In the genomic region with DNA sequence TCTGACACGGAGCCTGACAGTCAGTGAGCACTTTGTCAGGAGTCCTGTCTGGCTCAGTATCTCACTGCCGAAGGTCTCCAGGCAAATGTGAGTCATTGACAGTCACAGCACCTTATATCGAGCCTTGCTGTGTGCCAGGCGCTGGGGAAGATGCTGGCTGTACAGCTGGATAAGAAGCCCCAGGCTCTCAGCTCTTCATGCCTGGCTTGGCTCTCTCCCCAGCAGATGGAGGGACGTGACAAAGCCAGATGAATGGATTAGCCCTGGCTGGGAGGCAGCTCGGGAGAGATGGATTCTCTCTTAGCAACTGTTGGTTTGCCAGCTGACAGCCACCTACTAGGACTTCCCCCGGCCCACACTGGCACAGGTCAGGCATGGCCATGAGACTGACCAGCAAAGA, we compare ENCODE assay signal across 11 mouse cellular contexts.
A peak's percentile ranks its signal among the peaks of the same experiment; 100 is the strongest.
DNase-seq lines count a peak whose midpoint lies in the region; ATAC-seq lines count a peak whose summit lies in the region.
"Had no signal": no experiment of that assay in that cellular context is flagged by ENCODE, and none has a peak within 500 bp of the region (broad histone marks: within the 10 kb centered on the region; RNA-seq: fewer than 3 reads in every experiment).

No protein-coding gene starts in this region.

- H3K9me3 ChIP-seq in hindbrain, embryonic 16.5 days (ENCODE audit: control insufficient read depth, low read length), result no peaks in the 10 kb centered on the region
- H3K9me3 ChIP-seq in midbrain, embryonic 15.5 days, result no peaks in the 10 kb centered on the region
- H3K9me3 ChIP-seq: liver, embryonic 15.5 days had no signal

- H3K27me3 ChIP-seq in hindbrain, embryonic 16.5 days (replicated peaks; ENCODE audit: control insufficient read depth, insufficient read depth, low read length), result no peaks in the 10 kb centered on the region
- H3K27me3 ChIP-seq in midbrain, embryonic 15.5 days (replicated peaks), result no peaks in the 10 kb centered on the region

- H3K4me1 ChIP-seq in hindbrain, embryonic 16.5 days (ENCODE audit: control insufficient read depth, insufficient read depth, low read depth, low read length), result peaks cover 31% of the 10 kb centered on the region
- H3K4me1 ChIP-seq in midbrain, embryonic 15.5 days, result peaks cover 31% of the 10 kb centered on the region
- H3K4me1 ChIP-seq: liver, embryonic 15.5 days had no signal

- H3K27ac ChIP-seq in hindbrain, embryonic 16.5 days (ENCODE audit: low read depth, low read length), result peak overlapping the region; percentile 59
- H3K27ac ChIP-seq in midbrain, embryonic 15.5 days, result peak overlapping the region; percentile 55
- H3K27ac ChIP-seq: liver, embryonic 15.5 days had no signal

- H3K36me3 ChIP-seq in hindbrain, embryonic 16.5 days (ENCODE audit: control insufficient read depth, insufficient read depth, low read length), result no peaks in the 10 kb centered on the region
- no peaks in the 10 kb centered on the region for H3K36me3 ChIP-seq in midbrain, embryonic 15.5 days (replicated peaks)
- H3K36me3 ChIP-seq: liver, embryonic 15.5 days had no signal

- no peak overlapping the region for H3K4me3 ChIP-seq in hindbrain, embryonic 16.5 days (ENCODE audit: low read length)
- no peak overlapping the region for H3K4me3 ChIP-seq in midbrain, embryonic 15.5 days
- H3K4me3 ChIP-seq: liver, embryonic 15.5 days had no signal

- WGBS in hindbrain, embryonic 16.5 days, result 14% methylated on average over 7 of the region's 7 CpGs
- WGBS in midbrain, embryonic 15.5 days, result 25% methylated on average over 7 of the region's 7 CpGs

- ATAC-seq in hindbrain, embryonic 16.5 days, result peak; percentile 46
- peak; percentile 25; the same call in 1 of the 2 replicates for ATAC-seq in midbrain, embryonic 15.5 days (replicated peaks)
- ATAC-seq in inflammation-experienced regulatory T-cells, adult 6 months, result no peak

- DNase-seq in 3134 (ENCODE audit: extremely low read depth, insufficient read length, low spot score), result peak; percentile 61
- peak; percentile 70 for DNase-seq in Muller cell, postnatal 12 days (ENCODE audit: inconsistent ontology term)
- DNase-seq in thymus, postnatal 0 days (ENCODE audit: low spot score), result no peak
- DNase-seq in adipocyte (ENCODE audit: low spot score), result no peak
- no peak for DNase-seq in thymus, postnatal 25 days
- DNase-seq: kidney, postnatal 14 days; thymus, postnatal 36 days had no signal

- H3K4me2 ChIP-seq in hindbrain, embryonic 16.5 days (ENCODE audit: low read length), result no peak overlapping the region
- no peak overlapping the region for H3K4me2 ChIP-seq in midbrain, embryonic 15.5 days
- H3K4me2 ChIP-seq: liver, embryonic 15.5 days had no signal

- H3K9ac ChIP-seq in hindbrain, embryonic 16.5 days (ENCODE audit: low read depth, low read length), result no peak overlapping the region
- no peak overlapping the region for H3K9ac ChIP-seq in midbrain, embryonic 15.5 days
- H3K9ac ChIP-seq: liver, embryonic 15.5 days had no signal

Comparison
In these comparisons a context has a peak if more than half of its experiments do, and no peak if none do; other contexts are left out.
1. DNase-seq: peak in 3134 (single experiment) and Muller cell, postnatal 12 days (single experiment); none in thymus, postnatal 0 days (single experiment), adipocyte (single experiment) and thymus, postnatal 25 days (single experiment).